Mouse (Mus musculus): ENCODE measurements at regions not wholly inside any gene's neighbourhood (a gene's known extent, or its start where the extent isn't known, plus 50 kb on each side); places are given as distances from the start of the nearest gene placed in this dataset.

DNA sequence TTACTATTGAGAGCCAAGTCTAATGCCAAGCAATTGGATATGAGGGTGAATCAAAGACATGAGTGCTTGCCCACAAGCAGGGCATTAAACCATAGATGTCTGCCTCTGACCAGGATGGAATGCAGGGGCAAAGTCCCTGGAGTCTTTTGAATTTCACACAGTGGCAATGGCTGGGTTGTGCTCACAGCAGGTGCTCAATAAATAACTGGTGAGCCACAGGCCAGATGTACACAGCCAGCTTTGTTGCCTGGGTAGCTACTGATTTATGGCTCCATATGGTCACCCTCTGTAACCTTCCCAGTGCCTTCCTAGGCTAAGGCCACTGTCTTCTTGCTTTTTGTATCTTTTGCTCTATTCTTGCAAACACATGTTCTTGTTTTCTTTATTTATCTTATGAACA, 154.3 kb upstream of the Lrrn1 start:
- peak; percentile 85 for DNase-seq (ENCODE audit: low read depth, low spot score)

DNA sequence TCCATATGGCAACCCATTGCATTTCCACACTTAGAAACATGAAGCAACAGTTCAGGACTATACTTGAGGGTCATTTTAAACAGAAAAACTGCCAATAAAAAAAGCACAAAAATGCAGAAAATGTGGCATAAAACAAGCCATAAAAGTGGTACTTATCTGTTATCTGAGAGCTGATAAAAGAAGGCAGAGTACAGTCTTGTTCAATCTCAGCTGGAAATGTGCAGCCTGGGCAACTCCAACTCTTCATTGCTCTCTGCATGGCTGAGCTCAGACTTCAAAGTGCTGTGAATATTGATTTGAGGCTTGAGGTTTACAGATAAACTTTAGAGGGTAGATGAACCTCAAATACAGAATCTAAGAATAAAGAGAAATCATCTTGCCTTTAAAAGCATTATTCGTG, 151.1 kb upstream of the Lrrn1 start:
- DNase-seq (ENCODE audit: low read depth, low spot score), result no peak

DNA sequence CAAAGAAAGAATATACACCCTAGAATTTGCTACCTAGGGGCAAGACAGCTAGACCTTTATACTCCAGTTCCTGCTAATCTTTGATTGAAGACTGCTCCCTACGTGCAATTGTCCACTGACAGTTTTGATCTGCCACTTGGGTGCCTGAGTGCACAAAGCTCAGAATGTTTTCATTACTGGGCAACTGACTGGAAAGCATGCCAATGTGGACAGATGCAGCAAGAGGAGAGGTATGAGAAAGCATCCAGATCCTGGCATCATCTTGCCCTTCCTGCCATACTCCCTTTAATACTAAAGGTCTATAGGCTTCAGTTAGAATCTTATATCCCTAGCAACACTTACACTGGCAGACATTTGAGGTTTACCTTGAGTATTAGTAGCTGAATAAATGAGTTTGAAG, 148.9 kb upstream of the Lrrn1 start:
- no peak for DNase-seq (ENCODE audit: low read depth, low spot score)

DNA sequence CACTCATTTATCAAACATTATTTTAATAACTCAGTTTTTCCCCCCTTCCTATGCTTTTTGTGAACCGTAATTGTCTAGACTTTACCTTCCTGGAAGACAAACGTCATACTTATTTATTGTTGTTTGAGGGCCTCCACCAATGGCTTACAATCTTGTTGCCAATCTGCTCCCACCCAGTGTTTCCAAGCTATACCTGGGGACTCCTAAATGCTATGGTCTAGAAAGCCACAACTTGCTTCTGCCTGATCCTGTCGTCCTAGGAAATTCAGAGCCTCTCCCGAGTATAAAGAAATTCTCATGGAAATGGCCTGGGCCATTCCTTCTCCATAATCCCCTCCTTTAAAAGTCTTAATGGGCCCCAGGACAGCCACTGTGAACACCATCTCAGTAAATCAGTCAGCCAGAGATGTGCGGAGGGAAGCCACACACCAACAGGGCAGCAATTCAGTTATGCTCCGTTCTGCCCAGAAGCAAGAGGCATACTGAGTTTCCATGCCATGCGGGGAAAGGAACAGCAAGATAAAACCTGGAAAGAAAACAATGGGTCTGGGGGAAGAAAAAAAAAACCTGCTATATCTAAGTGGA, 143.4 kb upstream of the Lrrn1 start:
- peak; percentile 12 for DNase-seq (ENCODE audit: low read depth, low spot score)

DNA sequence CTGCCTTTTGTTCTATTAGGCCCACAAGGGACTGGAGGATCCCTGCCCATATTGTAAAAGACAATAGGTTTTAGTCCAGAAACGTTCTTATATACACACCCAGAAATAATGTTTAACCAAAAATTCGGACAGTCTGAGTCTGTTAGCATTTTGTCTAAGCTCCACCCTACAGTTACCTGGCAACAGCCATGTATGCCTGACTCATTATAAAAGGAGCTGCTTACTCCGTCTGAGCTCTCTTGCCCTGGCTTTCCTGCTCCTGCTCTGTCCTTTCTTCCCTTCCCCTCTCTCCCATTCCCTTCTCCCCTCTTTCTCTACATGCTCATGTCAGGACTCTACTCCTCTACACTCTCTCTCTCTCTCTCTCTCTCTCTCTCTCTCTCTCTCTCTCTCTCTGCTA, 139.7 kb upstream of the Lrrn1 start:
- no peak for DNase-seq (ENCODE audit: low read depth, low spot score)

DNA sequence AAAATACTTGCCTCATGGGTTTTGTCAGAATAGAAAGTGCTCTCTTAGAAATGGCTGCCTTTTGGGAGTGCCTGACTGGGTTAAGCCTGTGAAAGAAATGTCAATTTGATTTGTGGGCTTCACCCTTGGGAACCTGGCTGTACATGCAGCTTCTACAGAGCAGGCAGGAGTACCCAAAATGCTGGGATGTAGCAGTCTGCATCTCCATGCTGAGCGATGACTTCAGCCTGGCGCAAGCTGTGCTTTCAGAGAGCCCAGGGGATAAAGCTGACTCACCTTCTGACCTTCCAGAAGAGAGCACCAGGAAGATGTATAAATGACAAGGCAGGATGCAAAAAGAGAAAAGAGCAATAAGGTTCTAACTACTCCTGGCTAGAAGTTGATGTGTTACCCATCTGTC, 135.0 kb upstream of the Lrrn1 start:
- DNase-seq (ENCODE audit: low read depth, low spot score), result peak; percentile 77

DNA sequence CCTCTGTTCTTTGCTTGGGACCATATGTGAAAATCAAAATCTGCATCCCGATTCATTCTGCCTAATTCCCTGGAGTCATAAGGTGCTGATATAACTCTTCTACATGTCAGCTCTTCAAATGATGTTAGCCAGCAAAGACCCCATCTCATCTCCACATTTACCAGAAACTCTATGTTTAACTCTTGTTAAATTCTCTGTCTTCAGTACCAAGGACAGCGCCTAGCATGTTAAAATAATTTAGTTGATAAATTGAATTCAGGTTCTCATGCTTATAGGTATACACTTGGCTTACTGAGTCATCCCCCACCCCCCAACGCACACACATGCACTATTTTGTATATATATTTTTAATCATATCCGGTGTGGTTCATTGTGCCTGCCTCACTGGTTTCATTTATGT, 113.8 kb upstream of the Lrrn1 start:
- DNase-seq (ENCODE audit: low read depth, low spot score), result peak; percentile 60

DNA sequence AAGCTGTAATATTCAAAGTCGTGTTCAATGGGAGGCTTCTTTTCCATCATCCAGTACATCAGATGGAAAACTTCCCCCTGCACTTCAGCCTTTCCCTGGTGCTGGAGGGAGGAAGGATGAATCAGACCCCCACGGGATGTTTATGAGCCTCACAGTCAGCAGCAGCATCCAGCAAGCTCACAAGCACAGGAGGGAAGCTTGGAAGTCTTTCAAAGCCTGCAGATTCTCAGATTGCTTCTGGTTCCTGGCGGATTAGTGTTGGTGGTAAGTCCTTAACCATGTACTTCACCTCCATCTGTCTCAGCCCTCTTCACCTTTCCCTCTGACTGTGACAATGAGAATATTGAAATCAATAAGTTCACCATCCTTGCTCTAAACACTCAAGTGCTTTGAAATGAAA, 107.5 kb upstream of the Lrrn1 start:
- no peak for DNase-seq (ENCODE audit: low read depth, low spot score)

DNA sequence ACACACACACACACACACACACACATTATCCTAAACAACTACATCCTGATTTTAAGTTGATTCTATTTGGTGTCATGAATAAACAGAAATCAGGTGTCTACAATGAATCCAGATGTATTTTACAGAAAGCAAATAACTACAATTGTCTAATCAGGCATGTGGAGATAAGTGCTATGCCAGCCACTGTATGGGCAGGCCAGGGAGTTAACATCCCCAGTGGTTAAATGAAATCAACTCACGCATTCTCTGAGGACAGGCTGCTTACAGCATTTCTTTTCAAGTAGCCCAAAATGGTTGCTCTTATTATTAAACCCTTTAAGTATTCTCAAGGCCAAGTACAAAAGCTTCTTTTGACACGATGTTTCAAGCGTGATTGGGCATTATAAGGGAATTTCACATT, 103.0 kb upstream of the Lrrn1 start:
- no peak for DNase-seq (ENCODE audit: low read depth, low spot score)

DNA sequence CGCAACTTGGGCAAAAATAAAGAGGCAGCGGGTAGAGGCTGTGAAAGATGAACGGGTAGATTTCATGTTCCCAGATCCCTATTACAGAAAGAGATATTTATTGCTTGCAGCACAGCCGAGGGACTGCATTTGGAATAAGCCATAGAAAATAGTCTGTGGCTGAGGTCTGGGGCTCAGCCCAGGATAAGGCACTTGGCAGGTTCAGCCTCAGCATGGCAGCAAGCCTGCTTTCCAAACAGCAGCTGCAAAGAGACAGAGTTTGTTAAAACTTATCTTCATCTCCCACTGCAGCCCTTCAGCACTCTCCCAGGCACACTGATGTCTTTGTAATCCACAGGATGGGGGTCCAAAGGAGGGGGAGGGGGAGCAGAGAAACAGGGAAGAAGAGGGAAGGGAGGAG, 98.5 kb upstream of the Lrrn1 start:
- DNase-seq (ENCODE audit: low read depth, low spot score), result no peak

DNA sequence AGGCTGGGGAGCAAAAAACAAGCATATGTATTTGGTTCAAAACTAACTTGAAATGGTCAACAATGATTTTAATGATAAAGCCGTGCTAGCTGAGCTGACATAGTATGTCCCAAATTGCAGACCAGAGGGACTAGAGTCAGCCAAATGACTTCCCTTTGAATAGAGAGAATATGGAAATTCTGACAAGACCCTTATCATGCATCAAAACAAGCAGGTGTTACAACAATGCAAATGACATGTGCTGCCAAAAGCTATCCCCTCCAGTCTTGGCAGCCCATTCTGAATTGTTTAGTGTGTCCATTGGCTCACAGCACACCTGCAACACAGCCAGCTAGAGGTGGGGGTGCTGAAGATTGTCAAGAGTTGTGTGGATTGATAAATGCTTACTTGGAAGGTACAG, 87.5 kb upstream of the Lrrn1 start:
- no peak for DNase-seq (ENCODE audit: low read depth, low spot score)

DNA sequence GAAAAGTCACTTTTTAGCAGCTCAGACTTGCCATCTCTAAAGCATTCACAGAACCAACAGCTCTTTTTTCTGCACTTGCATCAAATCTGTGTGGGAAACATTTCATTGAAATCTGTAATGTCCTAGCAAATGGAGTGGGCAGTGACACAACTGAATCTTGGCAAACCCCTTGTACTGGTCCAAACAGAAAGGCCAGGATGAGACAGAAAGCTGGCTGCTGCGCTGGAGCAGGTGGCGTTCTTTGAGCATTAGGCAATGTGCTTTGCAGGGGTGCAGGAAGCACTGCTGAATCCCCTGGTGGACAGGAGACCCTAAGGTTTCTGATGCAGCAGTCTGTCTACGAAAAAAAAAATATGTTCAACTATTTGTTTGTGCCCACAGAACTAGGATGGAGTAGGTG, 85.2 kb upstream of the Lrrn1 start:
- DNase-seq (ENCODE audit: low read depth, low spot score), result no peak

DNA sequence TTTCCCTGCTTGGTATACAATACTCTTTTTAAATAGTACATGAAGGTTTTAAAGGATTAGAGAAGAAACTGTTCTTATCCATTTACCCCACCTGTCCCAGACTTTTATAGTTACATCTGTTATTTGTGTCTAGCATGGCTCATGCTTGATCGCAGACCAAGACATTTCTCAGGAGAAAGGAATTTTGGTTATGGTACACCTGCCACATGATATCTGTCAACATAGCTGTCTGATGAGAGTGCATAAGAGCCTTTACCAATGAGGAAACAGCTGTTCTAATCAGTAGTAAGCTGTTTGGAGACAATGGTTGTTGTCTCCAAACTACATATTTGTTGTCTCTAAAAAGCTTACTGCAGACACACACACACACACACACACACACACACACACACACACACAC, 70.3 kb upstream of the Lrrn1 start:
- DNase-seq (ENCODE audit: low read depth, low spot score), result peak; percentile 12

DNA sequence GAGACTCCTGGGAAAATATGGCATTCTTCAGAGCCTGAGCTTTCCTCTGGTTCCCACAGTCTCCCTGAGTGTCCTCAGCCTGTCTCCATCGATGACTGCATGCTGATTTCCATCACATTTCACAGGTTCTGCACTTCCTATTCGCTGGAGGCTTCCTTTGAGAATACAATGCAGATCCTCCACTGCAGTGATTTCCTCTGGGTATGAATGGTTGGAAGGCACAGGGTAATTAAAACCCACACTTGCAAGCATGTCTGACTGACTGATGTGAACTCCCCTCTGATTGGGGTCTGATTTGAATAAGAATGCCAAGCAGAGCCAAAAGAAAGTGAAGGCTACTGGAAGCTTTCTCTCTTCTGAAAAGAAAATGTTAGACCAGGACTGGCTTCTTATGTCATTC, 67.1 kb upstream of the Lrrn1 start:
- peak; percentile 37 for DNase-seq (ENCODE audit: low read depth, low spot score)

DNA sequence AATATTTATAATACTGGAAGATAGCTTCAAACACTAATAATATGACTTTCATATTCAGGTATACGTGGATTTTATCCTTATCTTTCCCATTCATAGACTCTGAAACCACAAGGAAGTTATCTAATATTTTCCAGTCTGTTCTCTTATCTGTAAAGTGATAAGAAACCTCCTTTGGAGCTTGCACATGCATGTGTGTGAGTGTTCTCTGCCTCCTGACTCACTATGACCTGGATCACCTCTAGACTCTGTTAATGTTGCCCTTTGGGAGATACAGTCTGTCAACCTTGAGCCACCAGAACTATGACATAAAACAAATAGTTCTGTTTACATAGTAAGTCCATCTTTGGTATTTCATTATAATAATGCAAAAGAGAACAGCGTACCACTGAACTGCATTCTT, 56.2 kb upstream of the Lrrn1 start:
- no peak for DNase-seq (ENCODE audit: low read depth, low spot score)

DNA sequence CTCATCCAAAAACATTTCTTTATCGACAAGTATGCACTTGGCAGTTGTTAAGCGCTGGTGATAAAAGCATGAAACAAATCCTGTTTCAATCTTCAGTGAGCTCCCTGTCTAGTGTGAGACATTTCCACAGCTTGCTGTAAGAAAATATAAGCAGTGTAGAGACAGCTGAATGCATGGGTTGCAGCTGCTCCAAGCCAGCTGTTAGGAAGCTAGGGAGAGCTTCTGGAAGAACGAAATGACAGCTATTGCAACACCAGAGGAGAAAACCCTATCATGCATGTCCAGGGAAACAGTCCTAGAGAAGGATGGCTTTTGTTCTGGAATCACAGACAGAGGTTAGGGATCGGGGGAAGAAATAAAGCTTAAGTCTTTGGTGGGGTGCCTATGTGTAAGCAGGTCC, 55.4 kb upstream of the Lrrn1 start:
- DNase-seq (ENCODE audit: low read depth, low spot score), result no peak

Data from mesoderm, embryonic 11.5 days (tissue).